Mouse (Mus musculus) erythroblast, embryonic 14.5 days (primary cell): ENCODE results near the gene Atp6ap1.

Source experiments
- GATA1 ChIP-seq: IDR thresholded peaks from 2 replicates; pipeline ENCODE4 v1.6.1; 2012; ENCODE audit warnings: low read length, inconsistent platforms, mixed read lengths
- TAL1 ChIP-seq: IDR thresholded peaks from 3 replicates; pipeline ENCODE4 v1.6.1; 2012; ENCODE audit warnings: low read length, inconsistent platforms, mixed read lengths

- TF ChIP-seq TAL1 (no peak), GATA1 (no peak)
Measured at GRCm38 (mm10) chrX:74270902-74271551, 25.9 kb upstream of the Atp6ap1 start.
